Mouse (Mus musculus) brown adipose tissue, adult 24 weeks (tissue): ENCODE measurements around the gene Serpinb6a. TPM values are rescaled to one million over a fixed set of nuclear protein-coding genes. Genes with fewer than 3 reads are reported as not detected.

Source experiments
- H3K27ac ChIP-seq: fragments of 200-500 bp; replicated peaks from 2 replicates; pipeline ENCODE4 v1.5.1; 2012; ENCODE audit warnings: low read depth, mild to moderate bottlenecking, low read length
- H3K4me1 ChIP-seq: fragments of 200-500 bp; 2 replicates; pipeline ENCODE4 v1.6.1; 2012; ENCODE audit warnings: low read length, mixed read lengths; ENCODE audit not compliant: control insufficient read depth, insufficient read depth, insufficient read length
- H3K4me3 ChIP-seq: fragments of 200-500 bp; 2 replicates; pipeline ENCODE4 v1.5.1; 2012; ENCODE audit warnings: low read depth, mild to moderate bottlenecking, low read length, moderate library complexity; ENCODE audit not compliant: insufficient read depth
- polyA plus RNA-seq: library from polyadenylated mRNA; stranded (reverse); fragments of >200 nt; gene quantifications from 2 replicates; pipeline ENCODE4 v1.2.4, GENCODE M21; 2012; ENCODE audit not compliant: missing spikeins, insufficient read depth, insufficient read length

Serpinb6a gene
- polyA plus RNA-seq, 1 experiment: 80.3 TPM

- Histone ChIP-seq H3K4me1 (no peaks in the 10 kb centered on the region), H3K27ac (no peak within 1 kb of the TSS), H3K4me3 (no peak within 1 kb of the TSS)
These were observed 97.2 kb downstream of the Serpinb6a start, which contains the start of gene Serpinb6c for GRCm38 (mm10) chr13:33905176-33905954. Serpinb6c (minus strand) TSS chr13:33905708.

GRCm38 (mm10) chr13:33903290-33903689, 99.3 kb downstream of the Serpinb6a start:
- no peak overlapping the region for H3K4me3 ChIP-seq
- H3K4me1 ChIP-seq: no peaks in the 10 kb centered on the region
- H3K27ac ChIP-seq: no peak overlapping the region

GRCm38 (mm10) chr13:33894207-33894606, 108.4 kb downstream of the Serpinb6a start:
- Histone ChIP-seq H3K27ac (no peak overlapping the region), H3K4me3 (no peak overlapping the region), H3K4me1 (no peaks in the 10 kb centered on the region)

Other genes starting within 250 kb of the Serpinb6a start
- gene Serpinb6e, start 159.4 kb downstream of the Serpinb6a start, polyA plus RNA-seq: not detected in 2 replicates
- not detected in 2 replicates for gene Serpinb6c, start 97.1 kb downstream of the Serpinb6a start, polyA plus RNA-seq
- 33.8 and 34.4 TPM in 2 replicates for gene Nqo2, start 38.1 kb downstream of the Serpinb6a start, polyA plus RNA-seq
- 7.0 and 11.0 TPM in 2 replicates for gene Ripk1, start 431 bp downstream of the Serpinb6a start, polyA plus RNA-seq
- 97.8 and 143 TPM in 2 replicates for gene Bphl, start 34.8 kb upstream of the Serpinb6a start, polyA plus RNA-seq
- 21.2 and 76.9 TPM in 2 replicates for gene Tubb2a, start 75.2 kb upstream of the Serpinb6a start, polyA plus RNA-seq
- 1.0 and 1.7 TPM in 2 replicates for gene Tubb2b, start 127.7 kb upstream of the Serpinb6a start, polyA plus RNA-seq
- 25.2 and 29.4 TPM in 2 replicates for gene Psmg4, start 160.2 kb upstream of the Serpinb6a start, polyA plus RNA-seq